Mouse (Mus musculus) NIH3T3 (cell line): ENCODE results near the gene Sfi1.
A peak's percentile ranks its signal among the peaks of the same experiment; 100 is the strongest.
"Not testable (repeated sequence)": the region's sequence is repeated elsewhere in the genome, so short reads cannot be mapped to it uniquely, and the experiment has no call there.

ENCODE experiments used
- DNase-seq: peaks from one replicate; pipeline ENCODE4 v3.0.0-alpha.2; 2012; ENCODE audit warnings: low read depth

Sfi1 gene

GRCm38 (mm10) chr11:3193363-3193762, at the start of gene Sfi1:
Gene Sfi1, minus strand, starts transcription at chr11:3193463.
- DNase-seq, result no peak

GRCm38 (mm10) chr11:3242395-3242794, 49.1 kb upstream of the Sfi1 start:
- DNase-seq, result no peak

DNA sequence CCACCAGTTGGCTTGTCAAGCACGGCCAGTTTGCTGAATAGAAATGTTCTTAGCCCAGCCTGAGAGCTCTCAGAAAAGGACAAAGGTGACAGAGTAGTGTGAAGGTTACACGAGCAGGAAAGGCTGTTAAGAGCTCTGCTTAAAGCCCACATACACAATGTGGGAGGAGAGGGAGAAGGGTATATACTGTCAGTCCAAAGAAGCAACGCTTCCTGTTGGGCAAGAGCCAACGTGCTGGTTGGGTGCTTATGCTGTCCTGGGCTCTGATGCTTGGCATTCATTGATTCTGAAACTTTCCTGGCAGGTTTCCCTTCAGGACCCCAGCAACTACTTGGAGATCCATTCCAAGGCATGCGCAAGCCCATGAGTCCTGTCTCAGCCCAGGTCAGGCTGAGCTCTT, 42.0 kb upstream of the Sfi1 start:
- DNase-seq, result no peak

- DNase-seq, result no peak
Measured at GRCm38 (mm10) chr11:3233704-3234103, 40.4 kb upstream of the Sfi1 start.

- DNase-seq, result no peak
Measured at GRCm38 (mm10) chr11:3232248-3232647, 39.0 kb upstream of the Sfi1 start.

DNA sequence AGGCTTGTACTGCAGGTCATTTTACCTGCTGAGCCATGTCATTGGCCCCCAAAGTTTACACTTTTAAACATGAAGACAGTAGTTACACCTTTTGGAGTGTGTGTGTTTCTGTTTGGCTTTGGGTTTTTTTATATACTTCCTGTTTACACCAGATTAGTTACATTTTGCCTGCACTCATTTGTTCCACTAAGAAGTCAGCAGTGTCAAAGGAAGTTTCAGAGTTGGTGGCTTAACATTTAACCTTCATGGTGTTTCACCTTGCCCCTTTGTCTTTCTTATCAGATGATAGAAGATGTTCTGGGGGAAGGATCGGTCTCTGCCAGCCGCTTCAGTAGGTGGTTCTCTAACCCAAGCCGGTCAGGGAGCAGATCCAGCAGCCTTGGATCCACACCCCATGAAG, 33.9 kb upstream of the Sfi1 start:
- DNase-seq, result no peak

DNA sequence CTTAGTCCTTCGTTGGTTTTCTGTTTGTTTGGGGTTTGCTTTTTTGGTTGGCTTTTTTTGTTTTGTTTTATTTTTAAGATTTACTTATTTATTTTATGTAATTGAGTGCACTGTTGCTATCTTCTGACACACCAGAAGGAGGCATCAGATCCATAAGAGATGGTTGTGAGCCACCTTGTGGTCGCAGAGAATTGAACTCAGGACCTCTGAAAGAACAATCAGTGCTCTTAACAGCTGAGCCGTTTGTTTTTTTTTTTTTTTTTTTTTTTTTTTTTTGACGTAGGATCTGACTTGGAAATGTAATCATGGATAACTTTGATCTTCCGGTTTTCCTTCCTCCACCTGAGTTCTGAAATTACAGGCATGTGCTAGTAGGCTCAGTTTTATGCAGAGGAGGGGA, 29.8 kb upstream of the Sfi1 start:
- no peak for DNase-seq

GRCm38 (mm10) chr11:3212526-3212925, 19.3 kb upstream of the Sfi1 start:
- DNase-seq, result peak; percentile 31

- DNase-seq, result no peak
Measured at GRCm38 (mm10) chr11:3206783-3207182, 13.5 kb upstream of the Sfi1 start.

- DNase-seq, result no peak
Measured at GRCm38 (mm10) chr11:3205207-3205606, 11.9 kb upstream of the Sfi1 start.

- no peak for DNase-seq
Measured at GRCm38 (mm10) chr11:3203771-3204170, 10.5 kb upstream of the Sfi1 start.

GRCm38 (mm10) chr11:3202781-3203441, 9.6 kb upstream of the Sfi1 start:
- no peak for DNase-seq

- peak; percentile 94 for DNase-seq
Measured at GRCm38 (mm10) chr11:3202231-3202701, 9.0 kb upstream of the Sfi1 start, which contains the start of gene Eif4enif1. Gene Eif4enif1, plus strand, starts transcription at chr11:3202392.

- peak; percentile 40 for DNase-seq
Measured at GRCm38 (mm10) chr11:3201326-3202230, 8.3 kb upstream of the Sfi1 start.

- not testable (repeated sequence) for DNase-seq
Measured at GRCm38 (mm10) chr11:3200636-3201035, 7.4 kb upstream of the Sfi1 start.

GRCm38 (mm10) chr11:3182707-3183106, 10.6 kb downstream of the Sfi1 start:
- DNase-seq, result peak; percentile 17

GRCm38 (mm10) chr11:3181971-3182370, 11.3 kb downstream of the Sfi1 start:
- not testable (repeated sequence) for DNase-seq

DNA sequence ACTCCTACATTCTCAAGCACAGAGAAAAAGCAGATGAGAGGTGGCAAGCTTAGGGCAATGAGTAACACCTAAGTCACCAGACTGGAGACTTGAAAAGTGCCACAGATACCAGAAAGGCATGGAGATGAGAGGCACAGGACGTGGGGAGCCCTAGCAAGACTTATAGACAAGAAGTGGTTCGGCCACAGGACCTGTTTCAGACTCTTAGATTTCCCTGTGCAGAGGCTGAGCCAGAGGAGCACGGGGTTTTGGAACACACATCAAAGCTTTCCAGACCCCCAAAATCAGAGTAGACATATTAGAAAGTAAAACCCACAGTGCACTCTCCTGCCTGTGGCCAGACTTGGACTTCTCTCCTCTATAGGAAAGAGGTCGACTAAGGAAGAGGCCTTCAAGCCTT, 12.0 kb downstream of the Sfi1 start:
- peak; percentile 61 for DNase-seq

- peak; percentile 35 for DNase-seq
Measured at GRCm38 (mm10) chr11:3180510-3181160, 12.6 kb downstream of the Sfi1 start.

- DNase-seq, result peak; percentile 25
Measured at GRCm38 (mm10) chr11:3179726-3180092, 13.6 kb downstream of the Sfi1 start.

- DNase-seq, result peak; percentile 63
Measured at GRCm38 (mm10) chr11:3178968-3179725, 14.1 kb downstream of the Sfi1 start.
